Mouse (Mus musculus) heart, adult 2 months (tissue): ENCODE measurements around the gene Ap5z1.

ENCODE experiments used
- CTCF ChIP-seq: fragments of 200-600 bp; IDR thresholded peaks from 2 replicates; pipeline ENCODE4 v1.8.1; 2022; ENCODE audit warnings: antibody characterized with exemption, mild to moderate bottlenecking, moderate library complexity
- POLR2A ChIP-seq: fragments of 200-500 bp; IDR thresholded peaks from 2 replicates; pipeline ENCODE4 v1.6.1; 2011; ENCODE audit warnings: mild to moderate bottlenecking, low read depth, low read length, control low read depth; ENCODE audit not compliant: insufficient read depth

DNA sequence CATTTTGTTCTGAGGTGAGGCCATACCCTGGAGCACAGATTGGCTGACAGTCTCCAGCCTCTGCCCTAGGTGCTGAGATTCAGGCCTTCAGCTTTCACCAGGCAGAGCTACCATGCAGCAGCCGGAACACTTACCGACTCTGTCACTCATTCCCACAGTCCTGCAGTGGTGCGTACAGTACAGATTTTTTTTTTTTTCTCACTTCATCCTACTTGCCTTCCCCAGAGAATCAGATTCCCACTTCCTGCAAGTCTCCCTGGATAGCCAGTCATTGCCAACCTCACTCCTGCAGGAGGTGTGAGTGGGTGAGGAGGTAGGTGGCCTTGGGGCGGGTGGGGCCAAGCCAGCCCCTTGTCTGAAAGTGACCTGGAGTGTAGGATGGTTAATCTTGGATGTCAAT lies 43.4 kb upstream of the Ap5z1 start:
- TF ChIP-seq POLR2A (no peak), CTCF (no peak)
